Mouse (Mus musculus): ENCODE measurements around the gene Olfr495. TPM values are rescaled to one million over a fixed set of nuclear protein-coding genes. Genes with fewer than 3 reads are reported as not detected.

Olfr495 gene
- polyA plus RNA-seq (2016; fragmentation: Nextera tagmentation; extraction: Ambion mirVana), result not detected in 2 replicates

- no peaks in the 10 kb centered on the region for H3K4me1 ChIP-seq
- no peak within 1 kb of the TSS for H3K27ac ChIP-seq
- WGBS (ENCODE audit: insufficient replicate concordance), result 51% methylated on average over 1 of the region's 1 CpGs
- no peaks in the 10 kb centered on the region for H3K36me3 ChIP-seq
- H3K4me2 ChIP-seq, result no peak within 1 kb of the TSS
- ATAC-seq, result no peak
- H3K9ac ChIP-seq, result no peak within 1 kb of the TSS
- H3K9me3 ChIP-seq (replicated peaks), result no peaks in the 10 kb centered on the region
- no peak within 1 kb of the TSS for H3K4me3 ChIP-seq
- no peaks in the 10 kb centered on the region for H3K27me3 ChIP-seq (replicated peaks)
Observed at GRCm38 (mm10) chr7:108392867-108393266, at the start of gene Olfr495. Gene Olfr495 (plus strand): TSS chr7:108393167.

DNA sequence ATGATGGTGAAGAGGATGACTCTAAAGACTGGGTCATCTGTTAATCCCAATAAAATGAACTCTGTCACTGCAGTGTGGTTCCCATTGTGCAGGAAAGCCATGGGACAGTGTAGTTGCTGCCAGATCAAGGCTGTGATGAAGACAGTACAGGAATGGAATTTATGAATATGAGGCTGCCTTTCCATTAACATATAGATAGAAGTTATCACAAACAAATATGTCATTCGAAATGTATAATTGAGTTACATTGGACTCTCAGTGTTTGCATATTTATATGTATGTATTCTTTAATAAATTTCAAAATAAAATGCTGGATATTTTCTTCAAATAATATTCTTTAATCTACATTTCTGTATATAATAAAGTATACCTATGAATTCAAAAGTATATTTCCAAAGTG lies 46.1 kb upstream of the Olfr495 start, which contains the start of gene Olfr493:
TSS of gene Olfr493 (minus strand) at position 101 of the 400 bp plus-strand sequence.
- no peak for ATAC-seq
- Histone ChIP-seq H3K4me1 (no peaks in the 10 kb centered on the region), H3K4me3 (no peak within 1 kb of the TSS), H3K9me3 (replicated peaks) (no peaks in the 10 kb centered on the region), H3K27ac (no peak within 1 kb of the TSS), H3K9ac (no peak within 1 kb of the TSS), H3K27me3 (replicated peaks) (no peaks in the 10 kb centered on the region), H3K4me2 (no peak within 1 kb of the TSS), H3K36me3 (no peaks in the 10 kb centered on the region)
- 30% methylated on average over 1 of the region's 1 CpGs for WGBS (ENCODE audit: insufficient replicate concordance)

DNA sequence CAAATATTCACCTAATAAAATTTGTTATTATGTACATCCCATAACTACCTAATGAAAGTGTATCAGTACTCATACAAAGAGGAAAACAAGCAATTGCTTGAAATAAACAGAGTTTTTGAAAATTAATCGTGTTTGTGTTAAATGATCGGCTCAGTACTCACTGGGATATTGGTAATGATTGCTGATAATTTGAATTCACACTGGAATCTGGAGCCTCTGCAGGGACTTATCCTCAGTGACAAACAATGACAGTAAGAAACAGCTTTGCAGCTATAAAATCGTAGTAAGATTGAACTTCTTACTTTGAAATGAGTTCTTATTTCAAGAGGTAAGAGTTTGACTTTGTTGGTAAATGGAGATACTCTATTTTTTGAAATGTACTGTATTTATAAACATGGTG lies 27.9 kb upstream of the Olfr495 start, which contains the start of gene Olfr494:
TSS of gene Olfr494 (plus strand) at position 301 of the 400 bp plus-strand sequence.
- Histone ChIP-seq H3K9ac (no peak within 1 kb of the TSS), H3K4me2 (no peak within 1 kb of the TSS), H3K4me1 (no peaks in the 10 kb centered on the region), H3K27ac (no peak within 1 kb of the TSS), H3K9me3 (replicated peaks) (no peaks in the 10 kb centered on the region), H3K4me3 (no peak within 1 kb of the TSS), H3K36me3 (no peaks in the 10 kb centered on the region), H3K27me3 (replicated peaks) (no peaks in the 10 kb centered on the region)
- ATAC-seq, result no peak
- 58% methylated on average over 3 of the region's 3 CpGs for WGBS (ENCODE audit: insufficient replicate concordance)

DNA sequence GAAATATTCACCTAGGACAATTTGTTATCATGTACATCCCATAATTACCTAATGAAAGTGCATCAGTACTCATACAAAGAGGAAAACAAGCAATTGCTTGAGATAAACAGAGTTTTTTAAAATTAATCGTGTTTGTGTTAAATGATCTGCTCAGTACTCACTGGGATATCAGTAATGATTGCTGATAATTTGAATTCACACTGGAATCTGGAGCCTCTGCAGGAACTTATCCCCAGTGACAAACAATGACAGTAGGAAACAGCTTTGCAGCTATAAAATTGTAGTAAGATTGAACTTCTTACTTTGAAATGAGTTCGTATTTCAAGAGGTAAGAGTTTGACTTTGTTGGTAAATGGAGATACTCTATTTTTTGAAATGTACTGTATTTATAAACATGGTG lies 27.2 kb downstream of the Olfr495 start, which contains the start of gene Olfr497:
TSS of gene Olfr497 (plus strand) at position 301 of the 400 bp plus-strand sequence.
- 56% methylated on average over 2 of the region's 2 CpGs for WGBS (ENCODE audit: insufficient replicate concordance)
- no peaks in the 10 kb centered on the region for H3K9me3 ChIP-seq (replicated peaks)
- H3K4me3 ChIP-seq, result no peak within 1 kb of the TSS
- H3K4me1 ChIP-seq, result no peaks in the 10 kb centered on the region
- no peak within 1 kb of the TSS for H3K9ac ChIP-seq
- no peak within 1 kb of the TSS for H3K27ac ChIP-seq
- H3K27me3 ChIP-seq (replicated peaks), result no peaks in the 10 kb centered on the region
- ATAC-seq, result no peak
- no peak within 1 kb of the TSS for H3K4me2 ChIP-seq
- no peaks in the 10 kb centered on the region for H3K36me3 ChIP-seq

Other genes starting within 250 kb of the Olfr495 start
- not detected in 2 replicates for gene Olfr485, start 233.3 kb upstream of the Olfr495 start, polyA plus RNA-seq (2016; fragmentation: Nextera tagmentation; extraction: Ambion mirVana)
- not detected in 2 replicates for gene Olfr486, start 220.4 kb upstream of the Olfr495 start, polyA plus RNA-seq (2016; fragmentation: Nextera tagmentation; extraction: Ambion mirVana)
- gene Olfr487, start 178.5 kb upstream of the Olfr495 start, polyA plus RNA-seq (2016; fragmentation: Nextera tagmentation; extraction: Ambion mirVana), result not detected in 2 replicates
- gene Olfr488, start 134.8 kb upstream of the Olfr495 start, polyA plus RNA-seq (2016; fragmentation: Nextera tagmentation; extraction: Ambion mirVana), result not detected in 2 replicates
- gene Olfr490, start 104.2 kb upstream of the Olfr495 start, polyA plus RNA-seq (2016; fragmentation: Nextera tagmentation; extraction: Ambion mirVana), result not detected in 2 replicates
- not detected in 2 replicates for gene Olfr491, start 79.7 kb upstream of the Olfr495 start, polyA plus RNA-seq (2016; fragmentation: Nextera tagmentation; extraction: Ambion mirVana)
- gene Olfr492, start 69.5 kb upstream of the Olfr495 start, polyA plus RNA-seq (2016; fragmentation: Nextera tagmentation; extraction: Ambion mirVana), result not detected in 2 replicates
- not detected in 2 replicates for gene Olfr493, start 46.2 kb upstream of the Olfr495 start, polyA plus RNA-seq (2016; fragmentation: Nextera tagmentation; extraction: Ambion mirVana)
- not detected in 2 replicates for gene Olfr494, start 27.8 kb upstream of the Olfr495 start, polyA plus RNA-seq (2016; fragmentation: Nextera tagmentation; extraction: Ambion mirVana)
- not detected in 2 replicates for gene Olfr497, start 27.3 kb downstream of the Olfr495 start, polyA plus RNA-seq (2016; fragmentation: Nextera tagmentation; extraction: Ambion mirVana)
- not detected in 2 replicates for gene Olfr498, start 72.2 kb downstream of the Olfr495 start, polyA plus RNA-seq (2016; fragmentation: Nextera tagmentation; extraction: Ambion mirVana)
- not detected in 2 replicates for gene Olfr502, start 131.9 kb downstream of the Olfr495 start, polyA plus RNA-seq (2016; fragmentation: Nextera tagmentation; extraction: Ambion mirVana)
- not detected in 2 replicates for gene Olfr503, start 151.4 kb downstream of the Olfr495 start, polyA plus RNA-seq (2016; fragmentation: Nextera tagmentation; extraction: Ambion mirVana)
- gene Olfr504, start 172.6 kb downstream of the Olfr495 start, polyA plus RNA-seq (2016; fragmentation: Nextera tagmentation; extraction: Ambion mirVana), result not detected in 2 replicates
- gene Olfr506, start 217.6 kb downstream of the Olfr495 start, polyA plus RNA-seq (2016; fragmentation: Nextera tagmentation; extraction: Ambion mirVana), result not detected in 2 replicates
- not detected in 2 replicates for gene Olfr507, start 228.6 kb downstream of the Olfr495 start, polyA plus RNA-seq (2016; fragmentation: Nextera tagmentation; extraction: Ambion mirVana)
- gene Olfr508, start 236.8 kb downstream of the Olfr495 start, polyA plus RNA-seq (2016; fragmentation: Nextera tagmentation; extraction: Ambion mirVana), result not detected in 2 replicates